Mouse (Mus musculus) heart, embryonic 12.5 days (tissue): Measurements from ENCODE around the gene H2-DMa. TPM values are rescaled to one million over a fixed set of nuclear protein-coding genes. Genes with fewer than 3 reads are reported as not detected.

Experiments
- ATAC-seq: fragments of 200-750 bp; cut with Nextera tagmentation; 2 replicates; pipeline ENCODE4 v1.8.0; 2017; ENCODE audit warnings: moderate TSS enrichment, moderate library complexity; ENCODE audit not compliant: insufficient number of reproducible peaks, low FRiP score
- H3K27ac ChIP-seq: fragments of 300-500 bp; sonication (generic); 2 replicates; pipeline ENCODE4 v1.5.1; 2016; ENCODE audit warnings: mild to moderate bottlenecking, moderate library complexity; ENCODE audit not compliant: poor library complexity, severe bottlenecking
- H3K27me3 ChIP-seq: fragments of 300-500 bp; sonication (generic); replicated peaks from 2 replicates; pipeline ENCODE4 v1.6.1; 2016; ENCODE audit warnings: mild to moderate bottlenecking, moderate library complexity
- H3K36me3 ChIP-seq: fragments of 300-500 bp; sonication (generic); 2 replicates; pipeline ENCODE4 v1.6.1; 2016; ENCODE audit warnings: mild to moderate bottlenecking, moderate library complexity
- H3K4me1 ChIP-seq: fragments of 300-500 bp; sonication (generic); replicated peaks from 2 replicates; pipeline ENCODE4 v1.6.1; 2016; ENCODE audit warnings: mild to moderate bottlenecking
- H3K4me2 ChIP-seq: fragments of 300-500 bp; sonication (generic); 2 replicates; pipeline ENCODE4 v1.6.1; 2016; ENCODE audit warnings: mild to moderate bottlenecking, moderate library complexity
- H3K4me3 ChIP-seq: fragments of 300-500 bp; sonication (generic); 2 replicates; pipeline ENCODE4 v1.5.1; 2016; ENCODE audit warnings: mild to moderate bottlenecking
- H3K9ac ChIP-seq: fragments of 300-500 bp; sonication (generic); 2 replicates; pipeline ENCODE4 v1.6.1; 2016; ENCODE audit warnings: mild to moderate bottlenecking, moderate library complexity
- H3K9me3 ChIP-seq: fragments of 300-500 bp; sonication (generic); replicated peaks from 2 replicates; pipeline ENCODE4 v1.6.1; 2016; ENCODE audit warnings: mild to moderate bottlenecking, moderate library complexity
- WGBS: fragments of 180-500 bp; shearing (Covaris S2); methylation state at CpG from one replicate; pipeline ENCODE4 v1.1.7; 2016; 5-methylcytosine and 5-hydroxymethylcytosine counted together
- polyA plus RNA-seq: library from polyadenylated mRNA; unstranded; fragments of >200 nt; fragmentation: Nextera tagmentation; extraction: Ambion mirVana; gene quantifications from 2 replicates; pipeline ENCODE4 v1.2.1, GENCODE M21; 2016

H2-DMa gene
- polyA plus RNA-seq, 1 experiment from 2014 or later, result 3.9 TPM

DNA sequence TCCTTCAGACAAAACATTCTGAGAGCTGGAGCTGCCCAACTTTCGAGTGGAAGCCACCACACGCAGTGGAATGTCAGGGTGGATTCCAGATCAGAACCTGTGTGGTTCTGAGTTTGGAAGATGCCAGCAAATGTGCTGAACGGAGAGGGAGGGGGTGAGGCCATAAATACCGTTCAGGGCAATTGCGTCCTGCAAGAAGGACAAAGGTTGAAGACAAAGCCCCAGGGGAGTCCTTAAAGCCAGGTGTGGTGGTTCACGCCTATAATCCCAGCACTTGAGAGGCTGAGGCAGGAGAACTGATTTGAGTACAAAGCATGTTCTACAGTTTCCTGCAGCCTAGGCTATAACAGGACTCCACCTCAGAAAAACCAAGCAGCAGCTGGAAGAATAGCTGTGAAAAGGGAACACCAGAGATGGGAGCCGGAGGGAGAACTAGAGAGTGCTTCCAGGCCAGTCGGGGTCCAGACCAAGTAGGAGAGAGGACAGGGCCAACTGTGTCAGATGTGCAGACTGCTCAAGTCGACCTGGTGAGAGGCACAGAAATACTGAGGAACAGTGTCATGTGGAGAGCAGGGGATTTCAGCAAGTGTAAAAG is 7.6 kb downstream of the H2-DMa start:
- no peaks in the 10 kb centered on the region for H3K9me3 ChIP-seq
- peaks cover 44% of the 10 kb centered on the region for H3K4me1 ChIP-seq
- 64% methylated on average over 9 of the region's 9 CpGs for WGBS
- no peak overlapping the region for H3K27ac ChIP-seq
- H3K9ac ChIP-seq, result no peak overlapping the region
- no peaks in the 10 kb centered on the region for H3K27me3 ChIP-seq
- H3K4me3 ChIP-seq, result no peak overlapping the region
- H3K36me3 ChIP-seq, result peaks cover 10% of the 10 kb centered on the region; the same call in 1 of the 2 replicates
- no peak overlapping the region for H3K4me2 ChIP-seq
- no peak for ATAC-seq

DNA sequence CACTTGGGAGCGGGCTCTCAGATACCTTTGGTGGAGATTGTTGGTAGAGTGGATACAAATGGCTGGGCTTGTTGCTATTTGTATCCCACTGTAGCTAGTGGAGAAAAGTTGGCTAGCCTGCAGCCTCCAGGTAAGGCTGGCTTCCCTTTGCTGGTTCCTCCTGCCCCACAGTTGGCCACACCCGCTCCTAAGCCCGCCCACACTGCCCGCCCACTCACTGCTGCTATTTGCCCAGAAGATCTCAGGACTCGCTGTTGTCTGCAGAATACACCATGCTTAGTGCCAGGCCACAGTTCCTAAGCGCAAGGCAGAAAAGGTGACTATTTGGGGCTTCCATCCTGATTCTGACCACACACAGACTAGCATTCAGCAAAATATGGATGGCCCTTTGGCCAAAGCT is 8.1 kb downstream of the H2-DMa start:
- no peak overlapping the region; the same call in 1 of the 2 replicates for H3K4me2 ChIP-seq
- H3K9me3 ChIP-seq, result no peaks in the 10 kb centered on the region
- no peak overlapping the region for H3K4me3 ChIP-seq
- peaks cover 44% of the 10 kb centered on the region for H3K4me1 ChIP-seq
- H3K9ac ChIP-seq, result no peak overlapping the region
- H3K36me3 ChIP-seq, result peaks cover 10% of the 10 kb centered on the region; the same call in 1 of the 2 replicates
- no peak for ATAC-seq
- H3K27ac ChIP-seq, result no peak overlapping the region
- 23% methylated on average over 6 of the region's 6 CpGs for WGBS
- no peaks in the 10 kb centered on the region for H3K27me3 ChIP-seq

DNA sequence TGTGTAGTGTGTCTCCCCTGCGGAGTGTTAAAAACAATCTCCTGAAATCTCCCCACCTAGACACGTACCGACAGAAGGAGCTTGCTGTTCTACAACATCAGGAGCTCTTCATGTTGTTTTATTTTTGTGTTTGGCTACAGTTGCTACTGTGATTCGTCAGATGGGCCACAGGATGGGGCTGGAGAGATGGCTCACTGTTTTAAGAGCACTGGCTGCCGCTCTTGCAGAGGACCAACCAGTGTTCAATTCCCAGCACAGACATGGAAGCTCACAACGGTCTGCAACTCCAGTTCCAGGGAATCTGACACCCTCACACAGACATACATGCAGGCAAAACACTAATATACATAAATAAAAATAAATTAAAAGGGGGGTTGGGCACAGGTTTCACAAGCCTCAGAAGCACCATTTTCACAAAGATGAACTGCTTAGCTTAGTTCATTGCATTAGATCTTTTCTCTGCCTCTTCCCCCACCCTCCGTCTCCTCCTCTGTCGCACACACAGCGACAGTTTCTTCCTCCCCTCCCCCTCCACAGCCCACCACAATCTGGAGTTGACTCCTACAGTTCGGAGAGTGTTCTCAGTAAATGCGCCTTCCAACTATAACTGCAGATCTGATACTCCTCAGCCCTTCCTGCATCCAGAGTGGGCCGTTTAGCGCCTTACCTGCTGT is 9.1 kb downstream of the H2-DMa start:
- WGBS, result 19% methylated on average over 13 of the region's 13 CpGs
- Histone ChIP-seq H3K27me3 (no peaks in the 10 kb centered on the region), H3K36me3 (peaks cover 10% of the 10 kb centered on the region; the same call in 1 of the 2 replicates), H3K4me3 (0 out of 2 replicates have a peak overlapping the region, but pooled peaks have one; percentile 6), H3K9ac (no peak overlapping the region), H3K27ac (no peak overlapping the region), H3K4me2 (peak overlapping the region; percentile 11; the same call in 1 of the 2 replicates), H3K4me1 (peaks cover 41% of the 10 kb centered on the region), H3K9me3 (no peaks in the 10 kb centered on the region)
- no peak for ATAC-seq

DNA sequence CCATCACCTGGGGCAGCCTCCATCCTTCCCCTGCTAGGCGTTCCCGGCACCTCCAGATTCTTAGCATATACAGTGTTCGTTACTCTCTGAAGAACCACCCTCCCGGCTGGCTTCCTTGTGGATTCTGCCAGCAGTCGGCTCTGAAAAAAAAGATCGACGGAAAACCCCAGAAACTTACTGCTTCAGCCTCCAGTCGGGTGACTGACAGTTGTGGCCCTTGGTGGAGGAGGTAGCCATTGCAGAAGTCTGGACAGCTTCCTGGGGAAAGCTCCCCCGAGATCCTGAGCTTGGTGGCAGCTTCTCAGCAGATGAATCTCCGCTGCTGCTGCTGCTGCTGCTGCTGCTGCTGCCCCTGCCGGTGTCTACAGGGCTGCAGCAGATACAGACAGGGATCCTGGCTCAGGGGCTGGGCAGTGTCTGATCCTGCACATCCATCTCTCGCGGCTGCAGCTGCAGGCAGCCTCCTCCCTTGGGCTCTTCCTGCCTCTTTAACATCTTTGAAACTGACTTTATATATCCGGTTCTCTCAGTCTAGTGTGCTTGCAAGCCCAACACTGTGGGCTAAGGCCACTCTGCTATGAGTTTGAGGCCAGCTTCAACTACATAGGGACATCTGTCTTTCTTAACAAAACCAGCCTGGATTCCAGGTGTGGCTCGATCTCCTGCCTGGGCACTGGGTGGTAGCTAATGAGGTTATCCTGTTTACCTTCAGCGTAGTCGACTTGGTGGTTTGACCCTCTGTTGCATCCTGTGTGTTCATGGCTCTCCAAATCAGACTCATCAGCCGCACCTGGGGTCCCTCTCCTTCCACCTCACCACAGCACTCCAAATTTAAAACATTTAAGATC is 9.8 kb downstream of the H2-DMa start:
- Histone ChIP-seq H3K4me1 (peaks cover 34% of the 10 kb centered on the region), H3K9me3 (no peaks in the 10 kb centered on the region), H3K4me2 (peak overlapping the region; percentile 11; the same call in 1 of the 2 replicates), H3K4me3 (peak overlapping the region; percentile 6; the same call in 1 of the 2 replicates), H3K36me3 (peaks cover 10% of the 10 kb centered on the region; the same call in 1 of the 2 replicates), H3K27ac (no peak overlapping the region), H3K27me3 (no peaks in the 10 kb centered on the region), H3K9ac (no peak overlapping the region)
- ATAC-seq, result no peak
- WGBS, result 18% methylated on average over 18 of the region's 18 CpGs

DNA sequence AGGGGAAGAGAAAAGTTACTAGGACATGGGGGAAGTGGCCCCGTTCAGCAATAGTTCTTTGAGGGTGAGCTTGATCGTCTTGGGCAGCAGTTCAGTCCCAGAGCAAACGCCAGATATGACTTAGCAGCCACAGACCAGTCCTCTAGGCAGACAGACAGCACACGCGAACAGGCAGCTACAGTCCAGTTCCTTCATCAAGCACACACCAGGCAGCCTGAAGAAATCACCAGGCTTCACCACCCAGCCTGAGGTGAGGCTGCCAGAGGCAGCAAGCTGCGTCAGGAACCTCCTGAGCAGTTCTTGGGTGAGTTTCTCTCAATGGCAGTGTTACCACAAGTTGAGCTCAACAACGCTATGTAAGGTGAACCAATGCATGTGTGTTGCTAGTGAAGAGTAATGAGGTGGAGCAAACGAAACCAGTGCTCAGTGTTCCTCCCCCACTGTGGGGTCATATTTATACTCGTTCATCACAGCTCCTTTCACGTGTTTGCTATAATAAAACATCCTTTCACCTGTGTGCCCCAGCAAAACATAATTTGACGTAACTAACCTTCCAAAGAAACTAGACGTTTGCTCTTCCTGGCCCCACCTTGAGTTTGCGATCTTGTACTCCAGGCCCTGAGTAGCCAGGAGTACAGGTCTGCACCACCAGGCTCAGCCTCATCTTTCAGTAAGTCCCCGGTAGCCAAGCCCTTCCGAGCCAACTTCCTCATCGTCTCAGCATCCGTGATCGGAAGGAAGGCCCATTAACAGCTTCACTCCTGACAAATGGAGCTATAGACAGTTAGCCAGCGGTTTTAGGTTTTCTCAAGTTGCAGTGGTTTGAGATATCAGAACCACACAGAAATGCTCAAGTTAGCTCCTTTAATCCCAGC is 11.0 kb downstream of the H2-DMa start:
- peaks cover 10% of the 10 kb centered on the region; the same call in 1 of the 2 replicates for H3K36me3 ChIP-seq
- no peak overlapping the region for H3K4me2 ChIP-seq
- H3K4me1 ChIP-seq, result peaks cover 30% of the 10 kb centered on the region
- no peak overlapping the region for H3K9ac ChIP-seq
- no peak overlapping the region for H3K4me3 ChIP-seq
- H3K27me3 ChIP-seq, result no peaks in the 10 kb centered on the region
- no peak overlapping the region for H3K27ac ChIP-seq
- ATAC-seq, result no peak
- H3K9me3 ChIP-seq, result no peaks in the 10 kb centered on the region
- 77% methylated on average over 19 of the region's 19 CpGs for WGBS

DNA sequence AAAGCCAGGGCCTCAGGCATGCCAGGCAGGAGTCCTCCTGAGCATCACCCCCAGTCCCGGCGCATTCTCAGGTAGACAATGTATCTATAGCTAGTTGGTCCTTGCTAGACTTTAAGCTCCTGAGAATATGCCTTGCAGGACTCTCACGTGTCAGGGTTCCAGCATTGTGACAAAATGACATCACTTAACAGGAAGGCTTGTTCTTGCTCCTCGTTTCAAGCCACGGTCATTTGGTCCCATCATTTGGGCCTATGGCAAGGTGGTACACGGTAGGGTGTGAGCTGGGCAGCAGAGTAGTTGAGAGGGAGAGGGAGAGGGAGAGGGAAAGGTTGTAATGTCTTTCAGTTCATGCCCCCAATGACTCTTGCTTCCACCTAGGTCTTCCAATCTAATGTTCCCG is 12.6 kb downstream of the H2-DMa start:
- H3K9me3 ChIP-seq, result no peaks in the 10 kb centered on the region
- no peak overlapping the region for H3K4me2 ChIP-seq
- peaks cover 27% of the 10 kb centered on the region for H3K4me1 ChIP-seq
- no peak overlapping the region for H3K4me3 ChIP-seq
- peaks cover 13% of the 10 kb centered on the region for H3K27me3 ChIP-seq
- WGBS, result 77% methylated on average over 7 of the region's 7 CpGs
- no peak overlapping the region for H3K9ac ChIP-seq
- ATAC-seq, result no peak
- H3K27ac ChIP-seq, result no peak overlapping the region
- H3K36me3 ChIP-seq, result no peaks in the 10 kb centered on the region

DNA sequence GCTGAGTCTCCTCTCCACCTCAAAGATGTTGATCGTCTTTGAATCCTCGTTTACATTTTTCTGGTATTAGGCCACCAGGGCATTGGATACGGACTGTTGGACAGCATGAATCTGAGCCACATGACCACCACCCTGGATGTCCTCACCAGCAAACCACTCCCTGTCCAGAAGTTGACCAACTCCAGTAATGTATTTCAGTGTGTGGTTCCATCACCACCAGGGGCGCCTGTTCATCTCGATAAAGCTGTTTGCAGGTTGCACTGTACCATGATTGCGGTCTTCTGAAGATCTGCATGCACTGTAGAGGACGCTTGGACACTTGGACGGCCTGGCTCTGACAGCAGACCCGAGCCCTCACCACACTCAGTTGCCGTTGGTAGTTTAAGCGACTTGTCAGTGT is 13.9 kb downstream of the H2-DMa start:
- no peaks in the 10 kb centered on the region for H3K9me3 ChIP-seq
- H3K4me3 ChIP-seq, result no peak overlapping the region
- H3K27me3 ChIP-seq, result peaks cover 27% of the 10 kb centered on the region
- peaks cover 15% of the 10 kb centered on the region for H3K4me1 ChIP-seq
- H3K36me3 ChIP-seq, result no peaks in the 10 kb centered on the region
- ATAC-seq, result no peak
- H3K9ac ChIP-seq, result no peak overlapping the region
- H3K4me2 ChIP-seq, result no peak overlapping the region
- 76% methylated on average over 11 of the region's 11 CpGs for WGBS
- no peak overlapping the region for H3K27ac ChIP-seq

DNA sequence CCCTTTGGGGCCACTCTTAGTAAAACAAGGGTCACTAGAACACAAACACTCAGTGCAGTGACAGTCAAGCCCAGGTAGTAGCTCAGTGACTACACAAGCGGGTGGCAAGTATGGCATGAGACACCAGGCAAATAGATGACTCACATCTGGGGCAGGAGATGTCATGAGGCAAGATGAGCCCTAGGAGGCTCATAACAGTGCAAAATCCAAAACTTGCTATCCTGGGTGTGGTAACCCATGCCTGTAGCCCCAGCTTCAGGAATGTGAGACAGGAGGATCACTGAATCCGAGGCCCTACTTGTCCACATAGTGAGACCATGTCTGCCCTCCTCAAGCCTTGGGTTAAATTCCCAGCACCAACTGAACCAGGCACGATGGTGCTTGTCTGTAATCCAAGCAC is 15.1 kb downstream of the H2-DMa start:
- ATAC-seq, result no peak

DNA sequence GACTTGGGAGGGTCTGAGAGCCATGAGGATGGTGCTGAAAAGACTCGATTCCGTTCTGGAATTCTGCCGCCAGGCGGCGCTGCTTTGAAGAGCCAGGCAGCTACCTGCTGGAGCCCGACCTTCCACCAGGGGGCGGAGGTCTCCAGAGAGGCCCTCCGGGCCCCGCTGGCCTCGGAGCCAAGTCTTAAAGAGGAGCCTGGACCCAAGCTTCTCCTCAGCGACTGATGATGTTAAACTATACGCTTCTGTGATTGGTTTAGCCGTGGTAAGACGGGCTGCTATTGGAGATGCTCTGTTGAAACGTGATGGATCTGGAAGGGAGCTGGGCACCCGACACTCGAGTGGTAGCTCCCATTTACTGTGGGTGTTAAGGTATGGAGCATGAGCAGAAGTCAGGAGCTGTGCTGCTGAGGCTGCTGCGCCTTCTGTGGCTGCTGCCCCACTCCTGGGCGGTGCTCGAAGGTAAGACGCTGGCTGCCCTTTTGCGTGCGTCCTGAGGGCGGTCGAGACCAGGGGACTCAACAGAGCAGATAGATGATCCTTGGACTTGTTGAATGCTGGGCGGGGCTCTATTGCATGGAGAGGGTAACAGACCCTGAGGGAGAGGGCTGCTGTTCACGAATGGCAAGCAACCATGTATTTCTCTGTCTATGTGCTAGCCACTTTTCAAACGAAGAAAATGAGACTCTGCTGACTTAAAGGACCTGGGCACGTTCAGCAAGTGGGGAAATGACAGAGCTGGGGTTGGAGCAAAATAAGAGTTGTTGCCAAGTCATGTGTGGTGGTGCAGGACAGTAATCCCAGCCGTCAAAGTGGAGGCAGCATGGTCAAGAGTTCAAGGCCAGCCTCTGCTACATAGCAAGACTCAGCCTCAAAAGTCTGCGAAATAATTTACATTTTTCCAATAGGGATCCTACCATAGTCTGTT is 16.2 kb downstream of the H2-DMa start:
- no peaks in the 10 kb centered on the region for H3K36me3 ChIP-seq
- H3K27me3 ChIP-seq, result peaks cover 45% of the 10 kb centered on the region
- 7% methylated on average over 31 of the region's 31 CpGs for WGBS
- H3K4me1 ChIP-seq, result peaks cover 11% of the 10 kb centered on the region
- peak; percentile 94 for ATAC-seq
- peak overlapping the region; percentile 62; the same call in 1 of the 2 replicates for H3K9ac ChIP-seq
- no peak overlapping the region for H3K27ac ChIP-seq
- no peaks in the 10 kb centered on the region for H3K9me3 ChIP-seq
- H3K4me3 ChIP-seq, result peak overlapping the region; percentile 41
- peak overlapping the region; percentile 82 for H3K4me2 ChIP-seq

More for the DNA sequence above, 15.1 kb downstream of the H2-DMa start:
- Histone ChIP-seq H3K36me3 (no peaks in the 10 kb centered on the region), H3K27me3 (peaks cover 36% of the 10 kb centered on the region), H3K4me3 (no peak overlapping the region), H3K4me2 (no peak overlapping the region), H3K9me3 (no peaks in the 10 kb centered on the region), H3K9ac (no peak overlapping the region), H3K4me1 (0 out of 2 replicates have a peak, but pooled peaks cover 4% of the 10 kb centered on the region), H3K27ac (no peak overlapping the region)
- WGBS, result 79% methylated on average over 3 of the region's 3 CpGs

DNA sequence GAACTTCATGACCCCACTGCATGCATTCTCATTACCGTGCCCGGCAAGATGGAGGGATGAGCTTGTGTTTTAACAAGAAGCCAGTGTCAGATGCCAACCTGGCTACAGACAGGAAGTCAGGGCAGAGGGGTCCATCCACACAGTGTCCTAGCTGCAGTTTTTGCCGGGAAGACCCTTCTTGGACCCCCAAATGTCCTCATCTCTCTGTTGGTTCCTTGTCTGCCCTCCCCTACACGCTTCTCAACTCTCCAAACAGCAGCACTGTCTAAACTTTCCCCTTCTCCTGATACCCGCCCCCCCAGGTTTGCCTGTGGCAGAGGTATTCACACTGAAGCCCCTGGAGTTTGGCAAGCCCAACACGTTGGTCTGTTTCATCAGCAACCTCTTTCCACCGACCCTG is 18.3 kb downstream of the H2-DMa start:
- Histone ChIP-seq H3K4me3 (no peak overlapping the region), H3K9ac (no peak overlapping the region), H3K27ac (no peak overlapping the region), H3K27me3 (peaks cover 63% of the 10 kb centered on the region), H3K36me3 (no peaks in the 10 kb centered on the region), H3K9me3 (no peaks in the 10 kb centered on the region), H3K4me2 (no peak overlapping the region), H3K4me1 (peaks cover 11% of the 10 kb centered on the region)
- 67% methylated on average over 7 of the region's 7 CpGs for WGBS
- ATAC-seq, result no peak
